Mouse (Mus musculus) gastrocnemius, postnatal 10 days (tissue): Measurements from ENCODE around the gene Ltbp4. TPM values are rescaled to one million over a fixed set of nuclear protein-coding genes. Genes with fewer than 3 reads are reported as not detected.
A peak's percentile ranks its signal among the peaks of the same experiment; 100 is the strongest.

Experiments
- DNase-seq: peaks from one replicate; pipeline ENCODE4 v3.0.0; 2021; ENCODE audit warnings: mixed read lengths
- long read RNA-seq, 2 experiments: library from polyadenylated mRNA; stranded (forward); transcript quantifications; one replicate each; pipeline ENCODE4 v2.0.0; 2021
- total RNA-seq, 2 experiments: library from RNA; stranded (reverse); gene quantifications; 2 replicates each; pipeline ENCODE4 v1.2.3; 2021

Gene Ltbp4
- total RNA-seq: 100 to 1,000 TPM; 131 to 165 TPM
- long read RNA-seq, experiment 1, full-length matches to known transcripts: 389 of 519 reads
- long read RNA-seq, experiment 1, partial matches to known transcripts: 90 of 519 reads
- long read RNA-seq, experiment 1, other reads (novel, unspliced or antisense): 40 of 519 reads
- long read RNA-seq, experiment 2, full-length matches to known transcripts: 319 of 426 reads
- long read RNA-seq, experiment 2, partial matches to known transcripts: 76 of 426 reads
- long read RNA-seq, experiment 2, other reads (novel, unspliced or antisense): 31 of 426 reads

DNA sequence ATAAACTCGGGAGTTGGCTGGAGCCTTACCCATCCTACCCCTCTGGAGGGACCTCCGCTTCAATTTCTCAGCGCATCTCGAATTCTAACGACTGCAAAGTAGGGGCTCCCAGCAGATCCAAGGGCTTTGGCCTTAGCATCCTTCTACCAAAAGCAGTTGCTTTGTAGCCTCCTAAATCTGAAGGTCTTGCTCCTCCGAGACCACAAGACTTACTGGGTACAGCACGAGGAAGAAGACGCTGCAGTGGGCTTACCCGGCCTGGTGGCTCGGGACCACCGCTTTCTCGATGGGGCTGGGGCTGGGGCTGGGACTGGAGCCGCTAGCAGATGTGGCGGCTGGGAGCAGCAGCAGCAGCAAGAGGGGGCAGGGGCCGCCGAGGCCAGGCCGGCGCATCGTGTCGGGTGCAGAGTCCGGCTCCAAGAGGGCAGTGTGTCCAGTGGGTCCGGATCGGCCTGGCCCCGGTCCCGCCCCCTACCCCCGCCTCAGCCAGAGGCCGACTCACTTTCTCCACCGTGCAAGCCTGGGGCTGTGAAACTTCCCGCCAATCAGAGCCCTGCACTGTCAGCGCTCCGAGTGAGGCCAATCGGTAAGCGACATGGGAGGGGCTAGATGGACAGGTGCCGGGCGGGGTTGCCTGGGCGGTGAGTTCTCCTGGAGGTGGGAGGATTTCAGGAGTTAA, at the start of gene Ltbp4:
Ltbp4 (minus strand) TSS at position 518 of the 679 bp plus-strand sequence.
- peak; percentile 28 for DNase-seq

- peak; percentile 80 for DNase-seq
Observed at GRCm38 (mm10) chr7:27384731-27385130, 47.2 kb upstream of the Ltbp4 start.

GRCm38 (mm10) chr7:27384134-27384533, 46.6 kb upstream of the Ltbp4 start:
- no peak for DNase-seq

GRCm38 (mm10) chr7:27383233-27383632, 45.7 kb upstream of the Ltbp4 start:
- no peak for DNase-seq

- no peak for DNase-seq
Observed at GRCm38 (mm10) chr7:27381560-27381959, 44.1 kb upstream of the Ltbp4 start.

- no peak for DNase-seq
Observed at GRCm38 (mm10) chr7:27381009-27381408, 43.5 kb upstream of the Ltbp4 start.

DNA sequence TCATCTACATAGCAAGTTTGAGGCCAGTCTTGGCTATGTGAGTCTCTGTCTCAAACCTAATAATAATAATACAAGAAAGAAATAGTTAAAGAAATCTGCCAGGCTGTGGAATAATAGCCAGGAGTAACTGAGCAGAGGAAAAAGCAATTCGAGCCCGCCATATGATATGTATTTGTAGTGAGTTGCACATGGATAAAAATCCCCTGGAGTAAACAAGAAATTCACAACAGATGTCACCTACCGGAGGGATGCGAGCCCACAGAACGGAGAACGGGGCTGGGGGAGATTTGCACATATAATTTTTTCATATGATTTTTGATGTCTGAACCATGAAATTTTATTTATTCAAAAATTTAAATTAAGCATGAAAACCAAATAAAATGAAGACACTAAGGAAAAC, 42.3 kb upstream of the Ltbp4 start:
- no peak for DNase-seq

- no peak for DNase-seq
Observed at GRCm38 (mm10) chr7:27378431-27378830, 40.9 kb upstream of the Ltbp4 start.

- DNase-seq: no peak
Observed at GRCm38 (mm10) chr7:27375274-27375673, 37.8 kb upstream of the Ltbp4 start.

- DNase-seq: peak; percentile 43
Observed at GRCm38 (mm10) chr7:27371715-27372462, 34.4 kb upstream of the Ltbp4 start.

DNA sequence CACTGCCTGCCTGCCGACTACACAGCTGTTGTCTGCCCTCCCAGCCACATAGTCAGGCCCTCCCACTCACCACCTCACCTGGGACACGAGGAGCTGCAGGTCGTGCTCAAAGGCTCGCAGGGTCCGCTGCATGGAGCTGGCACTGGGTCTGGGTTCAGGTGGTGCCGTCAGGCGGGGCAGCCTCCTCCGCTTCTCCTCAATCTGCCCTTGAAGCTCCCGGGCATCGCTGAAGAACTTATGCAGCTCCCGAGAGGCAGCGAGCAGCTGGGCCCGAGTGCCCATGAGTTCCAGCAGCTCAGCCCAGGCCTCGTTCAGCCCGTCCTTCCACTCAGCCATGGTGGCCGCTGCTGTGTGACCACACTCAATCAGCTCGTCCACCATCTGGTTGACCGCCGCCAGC, 31.6 kb upstream of the Ltbp4 start:
- no peak for DNase-seq

GRCm38 (mm10) chr7:27367976-27368375, 30.5 kb upstream of the Ltbp4 start:
- no peak for DNase-seq

- DNase-seq: no peak
Observed at GRCm38 (mm10) chr7:27366082-27366844, 28.8 kb upstream of the Ltbp4 start.

DNA sequence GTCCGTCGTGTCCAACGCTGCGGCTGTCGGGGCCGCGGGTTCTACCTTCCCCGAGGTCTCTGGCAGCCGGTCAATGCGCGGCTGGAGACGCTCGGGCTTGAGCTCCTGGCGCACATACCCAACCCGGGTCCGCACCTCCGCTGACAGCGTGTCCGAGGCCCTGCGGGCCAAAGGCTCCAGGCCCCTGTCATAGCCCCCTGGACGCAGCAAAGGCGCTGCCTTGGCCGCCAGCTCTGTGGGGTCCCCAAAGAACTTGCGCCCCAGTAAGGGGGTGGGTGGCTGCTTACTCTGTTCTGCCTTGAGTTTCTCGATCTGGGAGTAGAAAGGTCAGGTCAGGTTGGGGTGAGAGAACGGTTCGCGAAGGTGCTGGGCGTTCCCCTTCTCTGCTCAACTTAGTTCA, 26.9 kb upstream of the Ltbp4 start:
- DNase-seq: no peak

GRCm38 (mm10) chr7:27361283-27361946, 23.9 kb upstream of the Ltbp4 start:
- peak; percentile 98 for DNase-seq

- no peak for DNase-seq
Observed at GRCm38 (mm10) chr7:27360749-27361148, 23.3 kb upstream of the Ltbp4 start.

DNA sequence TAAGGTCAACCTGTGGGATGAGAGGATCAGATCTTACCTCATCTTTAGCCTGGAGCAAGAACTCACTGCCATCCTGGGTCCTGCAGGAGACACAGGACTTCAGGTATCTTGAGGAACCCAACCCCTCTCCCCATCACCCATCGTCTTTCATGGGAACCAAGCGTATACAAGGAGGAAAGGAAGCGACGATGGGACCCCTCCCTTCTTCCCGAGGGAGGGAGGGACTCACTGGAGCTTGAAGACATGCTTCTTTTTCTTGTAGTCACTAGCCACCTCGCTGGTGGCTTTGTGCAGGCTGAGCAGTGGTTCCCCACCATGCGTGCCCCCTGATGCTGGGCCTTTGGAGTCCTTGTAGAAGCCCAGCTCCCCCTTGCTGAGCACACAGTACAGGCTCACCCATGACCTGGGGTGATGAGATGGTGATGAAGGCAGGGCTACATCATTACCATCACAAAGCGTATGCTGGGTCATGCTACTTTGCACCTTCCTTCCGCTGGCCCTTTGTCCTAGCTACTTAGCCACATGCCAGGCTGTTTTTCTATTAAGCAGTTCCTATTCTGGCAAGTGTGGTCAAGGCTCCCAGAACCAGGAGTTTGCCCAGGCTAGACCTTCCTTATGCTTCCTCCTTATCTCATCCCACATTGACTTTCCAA, 22.3 kb upstream of the Ltbp4 start:
- DNase-seq: no peak

DNA sequence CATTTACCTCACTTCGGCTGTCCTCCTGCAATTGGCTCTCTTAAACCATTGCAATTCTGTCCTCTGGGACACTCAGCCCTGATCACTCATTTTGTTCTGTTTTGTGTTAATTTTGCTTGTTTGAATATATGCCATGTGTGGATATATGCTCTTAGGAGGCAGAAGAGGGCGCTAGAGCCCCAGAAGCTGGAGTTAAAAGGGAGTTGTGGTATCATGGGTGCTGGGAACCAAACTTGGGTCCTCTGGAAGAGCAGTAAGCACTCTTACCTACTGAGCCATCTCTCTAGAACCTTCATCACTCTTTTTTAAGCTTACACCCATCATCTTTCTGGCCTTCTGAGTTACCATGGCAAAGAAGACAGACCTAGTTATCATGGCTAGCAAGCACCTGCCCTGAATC, 21.7 kb upstream of the Ltbp4 start:
- DNase-seq: no peak

DNA sequence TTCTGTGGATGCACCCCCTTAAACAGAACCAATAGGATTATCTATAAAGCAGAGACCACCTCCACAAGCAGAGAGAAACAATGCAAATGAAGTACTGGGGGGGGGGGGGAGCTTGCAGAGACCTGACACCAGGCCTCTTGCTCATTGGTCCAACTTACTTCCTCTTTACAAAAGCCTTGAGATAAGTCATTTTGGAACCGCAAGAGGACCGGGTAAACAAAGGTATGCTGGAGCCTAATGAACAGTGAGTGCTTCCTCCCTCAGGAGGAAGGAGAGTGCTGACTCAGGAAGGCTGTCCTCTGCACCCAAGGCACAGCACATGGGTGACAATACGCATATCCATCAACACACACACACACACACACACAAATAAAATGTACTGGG, 20.1 kb upstream of the Ltbp4 start:
- no peak for DNase-seq

GRCm38 (mm10) chr7:27356861-27357594, 19.5 kb upstream of the Ltbp4 start, which contains the start of gene Gm20479:
TSS of gene Gm20479 (minus strand) at chr7:27357419.
- no peak for DNase-seq

DNA sequence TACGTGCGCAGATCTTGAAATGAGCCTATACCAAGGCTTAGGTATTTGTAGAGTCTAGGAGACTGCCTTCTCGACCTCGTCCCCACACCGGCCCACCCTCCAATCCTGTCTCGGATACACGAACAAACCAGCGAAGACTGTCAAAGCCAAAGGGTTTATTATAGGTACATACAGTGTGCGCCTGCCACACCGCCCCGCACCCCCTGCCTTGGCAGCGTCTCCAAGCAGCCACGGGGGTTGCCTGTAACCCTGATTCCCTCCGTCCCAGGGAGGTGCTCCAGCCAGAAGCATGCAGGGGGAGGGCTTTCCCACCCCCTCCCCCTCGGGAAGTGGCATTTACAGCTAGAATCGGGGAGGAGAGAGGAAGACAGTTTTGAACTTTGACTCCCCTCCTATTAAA, 18.8 kb upstream of the Ltbp4 start:
- DNase-seq: no peak
